Mouse (Mus musculus) gastrocnemius, postnatal 36 days (tissue): ENCODE data around the gene Ugt1a6a. TPM values are rescaled to one million over a fixed set of nuclear protein-coding genes. Genes with fewer than 3 reads are reported as not detected.
"Not testable (repeated sequence)": the region's sequence is repeated elsewhere in the genome, so short reads cannot be mapped to it uniquely, and the experiment has no call there.

Experiments used
- DNase-seq, 2 experiments: peaks; one replicate each; pipeline ENCODE4 v3.0.0; 2022
- intact Hi-C: fragments of 180-260 bp; cut with DNase I; formaldehyde crosslinking; loops from one replicate; pipeline ENCODE4 v1.15.1; 2025
- total RNA-seq, 2 experiments: library from RNA; stranded (reverse); gene quantifications; 2 replicates each; pipeline ENCODE4 v1.2.3; 2021

Ugt1a6a gene
- total RNA-seq, 2 experiments from 2014 or later, result 0.64 to 1.0 TPM

DNA sequence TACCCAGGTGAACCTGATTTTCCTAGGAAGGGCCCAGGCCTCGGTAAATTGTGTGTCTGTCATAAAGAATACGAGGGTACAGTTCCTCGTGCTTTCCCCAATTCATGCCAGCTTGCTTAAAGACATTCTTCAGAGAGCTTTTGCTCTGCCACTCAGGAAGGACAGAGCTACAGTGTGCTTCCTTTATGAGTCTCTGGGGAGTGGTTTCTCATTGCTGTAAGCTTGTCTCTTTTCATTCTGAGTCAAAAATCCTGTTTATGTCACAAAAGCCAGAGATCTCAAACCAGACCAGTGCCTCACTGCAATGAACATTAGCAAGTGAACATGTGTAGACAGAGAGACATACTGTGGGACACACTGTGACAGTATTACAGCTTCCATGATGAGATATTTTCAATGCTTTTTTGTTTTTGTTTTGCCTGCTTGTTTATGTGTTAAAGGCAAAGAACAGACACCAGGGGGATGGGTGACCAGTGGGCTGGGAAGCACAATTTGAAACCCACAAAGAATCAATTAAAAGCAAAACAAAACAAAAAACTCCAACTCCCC lies 627 bp upstream of the Ugt1a6a start:
- no peak for DNase-seq
- intact Hi-C loops, result no loop called here

DNA sequence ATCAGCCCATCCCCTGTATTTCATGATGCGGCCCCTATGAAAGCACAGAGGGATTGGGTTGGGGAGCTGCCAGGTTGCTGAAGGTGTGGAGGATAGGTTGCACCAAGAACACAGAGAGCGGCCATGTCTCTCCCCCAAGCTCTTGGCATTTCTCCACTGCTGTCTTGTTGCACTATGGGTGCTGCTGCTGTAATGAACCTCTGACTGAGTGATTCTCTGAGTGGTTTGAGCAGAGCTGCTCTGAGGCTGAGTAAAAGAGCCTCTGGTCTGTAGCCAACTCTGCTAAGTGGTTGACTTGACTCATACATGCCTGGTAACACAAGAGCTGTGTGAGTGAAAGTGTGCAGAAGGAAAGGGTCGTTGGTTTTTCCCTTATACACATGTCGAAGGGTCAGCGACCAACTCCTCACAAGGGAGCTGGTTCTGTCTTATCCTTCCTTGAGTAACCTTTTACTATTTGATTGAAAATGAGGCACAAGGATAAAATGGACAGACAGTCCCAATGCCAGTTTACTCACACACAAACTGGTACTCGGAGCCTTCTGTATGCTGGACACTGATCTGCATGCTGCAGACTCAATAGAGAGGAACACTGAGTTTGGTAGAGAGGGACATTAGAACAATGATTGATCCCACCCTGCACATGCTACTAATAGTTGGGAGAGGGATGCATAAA lies 758 bp downstream of the Ugt1a6a start:
- intact Hi-C loops, DNase-seq: not testable (repeated sequence)

DNA sequence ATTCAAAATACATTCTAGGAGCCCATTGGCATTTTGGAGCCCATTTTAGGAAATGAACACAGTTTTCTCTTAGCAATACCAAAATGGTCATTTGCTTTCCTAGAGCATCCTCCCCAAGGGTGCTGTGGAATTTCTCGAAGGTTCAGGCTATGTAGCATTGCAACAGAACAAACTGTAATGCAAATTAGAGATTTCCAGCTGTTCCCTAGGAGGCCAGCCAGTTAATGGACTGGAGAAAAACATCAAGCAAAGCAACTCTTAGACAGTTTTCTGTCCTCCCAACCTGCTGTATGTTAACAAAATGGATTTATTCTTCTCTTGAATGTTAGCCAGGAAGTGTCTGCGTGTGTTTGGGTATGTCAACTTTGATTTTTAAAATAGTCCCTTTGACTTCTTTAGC lies 2.0 kb downstream of the Ugt1a6a start:
- intact Hi-C loops, result no loop called here
- DNase-seq, result no peak

DNA sequence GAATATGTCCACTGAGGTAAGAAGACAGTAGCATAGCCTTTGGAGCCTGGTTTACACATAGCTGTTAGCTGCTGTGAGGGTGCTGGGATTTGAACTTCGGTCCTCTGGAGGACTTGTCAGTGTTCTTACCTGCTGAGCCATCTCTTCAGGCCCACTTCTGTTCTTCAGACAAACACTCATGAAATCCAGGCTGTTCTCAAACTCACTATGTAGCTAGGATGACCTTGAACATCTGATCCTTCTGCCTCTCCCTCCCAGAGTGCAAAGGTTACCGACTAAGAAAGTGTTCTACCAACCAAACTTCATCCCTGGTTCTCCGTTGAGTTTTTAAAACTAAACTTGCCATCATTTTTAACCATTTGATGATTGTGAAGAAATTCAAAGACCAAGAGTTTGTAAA lies 2.7 kb downstream of the Ugt1a6a start:
- intact Hi-C loops, result no loop called here
- DNase-seq, result no peak

- no peak for DNase-seq
- intact Hi-C loops, result no loop called here
These were observed 3.5 kb downstream of the Ugt1a6a start for GRCm38 (mm10) chr1:88138145-88138544.

GRCm38 (mm10) chr1:88140492-88140891 lies 5.9 kb downstream of the Ugt1a6a start:
- intact Hi-C loops, DNase-seq: not testable (repeated sequence)

DNA sequence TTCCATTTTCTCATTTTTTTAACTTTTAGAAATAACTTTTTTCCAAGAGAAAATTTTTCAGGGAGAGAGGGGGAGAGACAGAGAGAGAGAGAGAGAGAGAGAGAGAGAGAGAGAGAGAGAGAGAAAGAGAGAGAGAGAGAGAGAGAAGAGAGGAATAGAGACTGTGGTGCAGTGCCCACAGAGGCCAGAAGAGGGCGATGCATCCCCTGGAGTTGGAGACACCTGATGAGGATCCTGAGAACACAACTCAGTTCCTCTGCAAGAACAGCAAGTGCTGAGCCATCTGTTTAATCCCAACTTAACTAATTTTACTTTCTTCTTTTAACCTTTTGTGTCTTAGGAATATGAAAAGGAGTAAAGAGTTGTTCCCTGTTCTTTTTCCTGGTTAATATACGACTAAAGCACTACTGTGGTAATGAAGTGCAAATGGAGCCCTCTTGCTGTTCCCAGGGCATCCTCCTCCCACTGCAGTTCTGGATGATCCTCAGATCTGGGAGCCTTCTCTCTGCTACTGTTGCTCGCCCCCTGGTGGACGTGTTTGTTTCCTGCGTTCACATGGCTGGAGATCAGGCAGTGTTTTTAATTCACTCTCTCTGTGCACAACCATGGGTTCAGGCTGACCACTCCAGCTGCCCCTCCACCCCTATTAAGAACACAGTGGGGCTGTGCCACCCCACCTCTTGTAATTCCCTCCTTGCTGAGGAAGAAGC lies 9.5 kb downstream of the Ugt1a6a start:
- intact Hi-C loops, DNase-seq: not testable (repeated sequence)

DNA sequence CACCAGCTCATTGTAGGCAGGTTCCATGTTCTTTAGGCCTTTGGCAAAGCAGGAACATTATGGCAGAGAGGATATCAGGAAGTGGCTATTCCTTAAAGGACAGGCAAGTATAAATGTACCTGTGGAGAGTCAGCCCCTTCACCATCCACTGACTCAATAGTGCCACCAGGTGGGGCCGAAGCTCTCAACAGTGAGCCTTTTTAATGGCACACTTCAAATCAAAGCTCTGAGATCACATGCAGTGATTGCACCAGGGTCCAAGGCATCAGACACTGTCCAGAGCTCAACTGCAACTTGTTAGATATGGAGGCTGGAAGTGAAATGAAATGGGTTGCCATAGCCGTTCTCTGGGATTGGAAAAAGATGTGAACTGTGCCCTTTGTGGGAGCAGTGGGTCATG lies 10.7 kb downstream of the Ugt1a6a start:
- intact Hi-C loops, DNase-seq: not testable (repeated sequence)

DNA sequence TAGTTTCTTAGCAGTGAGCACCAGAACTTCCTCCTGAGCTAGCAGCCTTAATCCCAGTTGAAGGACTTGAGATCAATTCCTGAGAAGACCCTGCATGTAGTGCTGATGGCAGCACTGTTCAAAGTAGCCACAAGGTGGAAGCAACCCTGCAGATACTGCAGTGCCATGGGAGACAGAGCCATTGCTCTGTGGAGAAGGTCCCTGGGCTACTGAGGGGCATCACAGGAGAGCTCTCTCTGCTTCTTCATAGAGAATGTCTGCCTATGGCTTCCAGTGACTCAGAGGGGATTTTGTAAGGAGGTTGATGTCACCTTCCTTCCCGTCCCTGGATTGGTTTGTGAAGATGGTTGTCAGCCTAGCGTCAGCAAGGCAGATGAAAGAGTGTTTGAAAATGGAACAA lies 15.5 kb downstream of the Ugt1a6a start:
- intact Hi-C loops, result not testable (repeated sequence)

GRCm38 (mm10) chr1:88158430-88158829 lies 23.8 kb downstream of the Ugt1a6a start:
- intact Hi-C loops, result no loop called here
- DNase-seq, result no peak

More for the DNA sequence above, 15.5 kb downstream of the Ugt1a6a start:
- not testable (repeated sequence) for DNase-seq

DNA sequence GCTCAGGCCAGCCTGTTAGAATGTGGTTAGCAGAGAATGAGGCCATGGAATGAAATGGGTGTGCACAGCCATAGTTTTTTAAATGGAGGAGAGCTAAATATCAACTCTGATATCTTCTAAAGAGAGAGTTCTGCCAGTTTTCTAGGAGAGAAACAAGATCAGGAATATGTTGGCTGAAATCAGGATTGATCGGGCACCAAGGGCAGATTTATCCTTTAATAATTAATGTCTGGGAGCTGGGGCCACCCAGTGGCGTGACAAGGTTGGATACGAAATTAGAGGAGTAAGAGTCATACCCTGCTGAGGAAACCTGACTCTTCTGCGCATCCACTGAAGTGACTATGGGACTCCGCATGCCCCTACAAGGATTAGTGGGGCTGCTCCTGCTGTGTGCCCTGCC lies 31.1 kb downstream of the Ugt1a6a start, which contains the start of gene Ugt1a5:
TSS of gene Ugt1a5 (plus strand) at position 302 of the 400 bp plus-strand sequence.
- intact Hi-C loops, result no loop called here

DNA sequence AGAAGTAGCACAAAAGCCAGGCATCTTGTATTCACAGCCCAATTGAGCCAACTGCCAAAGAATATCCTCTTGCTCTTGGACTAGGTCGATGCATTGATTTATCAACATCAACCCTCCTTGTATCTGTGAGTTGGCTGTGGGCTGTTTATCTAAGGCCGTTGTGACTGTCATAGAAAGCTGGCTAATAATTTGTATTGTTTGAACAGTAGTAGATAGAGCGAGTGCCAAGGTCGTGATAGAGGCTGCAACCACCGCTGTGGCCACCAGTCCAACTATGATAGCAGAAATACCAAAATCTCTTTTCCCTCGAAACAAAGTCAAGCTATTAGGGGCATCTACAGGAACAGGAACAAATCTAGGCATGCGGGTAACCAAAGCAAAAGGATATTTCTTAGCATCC lies 37.6 kb downstream of the Ugt1a6a start:
- DNase-seq, intact Hi-C loops: not testable (repeated sequence)

More for the DNA sequence above, 31.1 kb downstream of the Ugt1a6a start, which contains the start of gene Ugt1a5:
- DNase-seq, result no peak

- intact Hi-C loops, result no loop called here
These were observed 45.0 kb downstream of the Ugt1a6a start for GRCm38 (mm10) chr1:88179657-88180056.

GRCm38 (mm10) chr1:88186325-88186935 lies 51.8 kb downstream of the Ugt1a6a start:
- DNase-seq, result no peak
- intact Hi-C loops, result no loop called here

More at GRCm38 (mm10) chr1:88179657-88180056, 45.0 kb downstream of the Ugt1a6a start:
- DNase-seq, result no peak

DNA sequence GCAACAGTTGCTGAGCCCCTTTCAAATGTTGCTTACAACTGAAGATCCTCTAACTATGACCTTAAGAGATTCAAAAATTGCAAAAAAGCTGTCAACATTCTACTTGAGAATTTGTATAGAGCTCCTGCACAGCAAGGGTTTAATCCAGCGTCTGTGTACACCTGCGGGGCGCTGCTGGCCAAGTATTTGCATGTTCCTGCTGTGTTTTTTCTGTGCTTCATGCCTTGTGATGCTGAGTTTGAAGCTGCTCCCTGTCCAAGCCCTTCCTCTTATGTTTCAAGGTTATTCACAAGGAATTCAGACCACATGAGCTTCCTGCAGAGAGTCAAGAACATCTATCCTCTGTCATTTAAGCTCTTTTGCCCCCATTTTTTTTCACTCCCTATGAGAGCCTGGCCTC lies 57.5 kb downstream of the Ugt1a6a start:
- intact Hi-C loops, result no loop called here

DNA sequence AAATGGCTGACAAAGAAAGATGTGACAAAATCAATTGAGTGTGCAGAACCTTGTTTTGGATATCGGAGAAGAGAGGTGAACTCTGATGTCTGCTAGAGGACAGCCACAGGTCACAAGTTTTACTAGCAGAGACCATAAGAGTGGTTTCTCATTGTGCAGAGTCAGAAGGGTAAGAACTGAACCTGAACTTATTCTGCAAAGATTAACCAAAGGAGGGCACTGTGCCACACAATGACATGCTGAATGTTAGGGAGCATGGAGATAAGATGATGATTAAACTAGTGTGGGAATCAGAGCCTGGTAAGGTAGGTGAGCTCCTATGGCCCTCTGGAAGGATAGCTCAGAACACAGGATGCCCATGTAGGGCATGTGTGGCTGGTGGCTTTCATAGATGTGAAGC lies 61.1 kb downstream of the Ugt1a6a start:
- intact Hi-C loops, result no loop called here
- no peak for DNase-seq

More for the DNA sequence above, 57.5 kb downstream of the Ugt1a6a start:
- no peak for DNase-seq

GRCm38 (mm10) chr1:88197443-88197842 lies 62.8 kb downstream of the Ugt1a6a start:
- no peak for DNase-seq

GRCm38 (mm10) chr1:88199996-88200395 lies 65.4 kb downstream of the Ugt1a6a start:
- intact Hi-C loops, result no loop called here

More at GRCm38 (mm10) chr1:88197443-88197842, 62.8 kb downstream of the Ugt1a6a start:
- intact Hi-C loops, result no loop called here

GRCm38 (mm10) chr1:88200456-88200855 lies 65.8 kb downstream of the Ugt1a6a start, which contains the start of gene Ugt1a2:
TSS of gene Ugt1a2 (plus strand) at chr1:88200601.
- intact Hi-C loops, result no loop called here
- no peak for DNase-seq

More at GRCm38 (mm10) chr1:88199996-88200395, 65.4 kb downstream of the Ugt1a6a start:
- DNase-seq, result no peak

DNA sequence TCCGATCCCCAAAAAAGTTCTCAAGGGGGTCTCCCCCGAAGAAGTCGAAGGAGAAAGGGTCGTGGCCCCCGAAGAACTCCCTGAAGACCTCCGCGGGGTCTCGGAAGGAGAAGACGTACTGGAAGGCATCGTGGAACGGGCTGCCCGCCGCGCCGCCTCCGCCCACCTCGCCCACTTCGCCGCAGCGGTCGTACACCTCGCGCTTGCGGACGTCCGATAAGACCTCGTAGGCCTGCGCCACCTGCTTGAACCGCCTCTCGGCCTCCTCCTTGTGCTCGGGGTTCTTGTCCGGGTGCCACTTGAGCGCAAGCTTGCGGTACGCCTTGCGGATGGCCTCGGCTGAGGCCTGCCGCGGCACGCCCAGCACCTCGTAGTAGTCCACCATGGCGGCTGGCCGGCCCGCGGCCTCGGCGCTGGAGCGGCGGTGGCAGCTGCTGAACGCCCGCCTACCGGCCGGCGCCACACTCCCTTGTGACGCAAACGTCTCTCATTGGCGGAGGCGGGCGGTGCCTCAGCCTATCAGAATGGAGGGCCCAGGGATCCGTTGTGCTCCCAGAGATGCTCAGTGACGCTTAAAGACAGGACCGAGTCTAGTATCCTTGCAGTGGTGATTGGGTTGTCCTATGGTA lies 70.8 kb downstream of the Ugt1a6a start, which contains the start of gene Dnajb3:
TSS of gene Dnajb3 (minus strand) at position 489 of the 629 bp plus-strand sequence.
- intact Hi-C loops, result no loop called here
- DNase-seq, result peak in 1 of 2 experiments; percentile 54
